Mouse (Mus musculus) CH12.LX (cell line): ENCODE measurements around the gene Klra8. TPM values are rescaled to one million over a fixed set of nuclear protein-coding genes. Genes with fewer than 3 reads are reported as not detected.
"Not testable (repeated sequence)": the region's sequence is repeated elsewhere in the genome, so short reads cannot be mapped to it uniquely, and the experiment has no call there.

Source experiments
- DNase-seq: peaks from one replicate; pipeline ENCODE4 v3.0.0-alpha.2; 2013; ENCODE audit errors: extremely low read depth
- H3K27ac ChIP-seq: 2 replicates; pipeline ENCODE4 v1.5.1; 2012; ENCODE audit warnings: low read depth, mild to moderate bottlenecking, control low read depth, moderate library complexity; ENCODE audit not compliant: insufficient read depth
- H3K27me3 ChIP-seq: replicated peaks from 2 replicates; pipeline ENCODE3; 2012; ENCODE audit warnings: inconsistent platforms
- H3K36me3 ChIP-seq, 2 experiments: replicated peaks in 1 of 2; 2 replicates each; pipeline versions ENCODE3 to v1.6.1; 2012; ENCODE audit warnings: inconsistent platforms in 1 of 2, low read length in 1 of 2, mild to moderate bottlenecking in 1 of 2, mixed read lengths in 1 of 2, moderate library complexity in 1 of 2; ENCODE audit not compliant: control insufficient read depth in 1 of 2, insufficient read depth in 1 of 2
- H3K4me1 ChIP-seq, 2 experiments: 2 replicates each; pipeline ENCODE4 v1.6.1; 2012; ENCODE audit warnings: inconsistent platforms in 1 of 2, moderate library complexity in 1 of 2; ENCODE audit not compliant: insufficient read depth in 2 of 2, control insufficient read depth in 1 of 2
- H3K4me2 ChIP-seq: 2 replicates; pipeline ENCODE4 v1.6.1; 2012; ENCODE audit warnings: low read depth, mild to moderate bottlenecking, control low read depth; ENCODE audit not compliant: poor library complexity, insufficient read depth, severe bottlenecking
- H3K4me3 ChIP-seq, 3 experiments: fragments of 150-350 bp in 1 of 3; sonication (generic) in 1 of 3; replicated peaks in 1 of 3; 2 replicates each; pipeline versions ENCODE3 to v1.5.1; 2011 to 2012; ENCODE audit warnings: low read depth in 2 of 3, low read length in 2 of 3, mild to moderate bottlenecking in 2 of 3, moderate library complexity in 2 of 3, control low read depth in 1 of 3, improper control_type of control experiment in 1 of 3, inconsistent platforms in 1 of 3, mixed read lengths in 1 of 3; ENCODE audit not compliant: poor library complexity in 1 of 3
- H3K79me2 ChIP-seq: replicated peaks from 2 replicates; pipeline ENCODE4 v1.6.1; 2012; ENCODE audit warnings: mild to moderate bottlenecking, moderate library complexity; ENCODE audit not compliant: control insufficient read depth, poor library complexity, insufficient read depth, severe bottlenecking; ENCODE audit errors: extremely low read depth
- H3K9ac ChIP-seq: 2 replicates; pipeline ENCODE4 v1.6.1; 2012; ENCODE audit warnings: low read depth, mild to moderate bottlenecking, control low read depth, moderate library complexity; ENCODE audit not compliant: insufficient read depth
- H3K9me3 ChIP-seq: replicated peaks from 2 replicates; pipeline ENCODE3; 2012; ENCODE audit warnings: low read length, inconsistent platforms, mixed read lengths
- CHD1 ChIP-seq: IDR thresholded peaks from 2 replicates; pipeline ENCODE4 v1.6.1; 2012; ENCODE audit warnings: low read depth, low read length, improper control_type of control experiment, inconsistent platforms
- CHD2 ChIP-seq: IDR thresholded peaks from 2 replicates; pipeline ENCODE4 v1.6.1; 2011; ENCODE audit warnings: low read length, improper control_type of control experiment
- EP300 ChIP-seq: IDR thresholded peaks from 2 replicates; pipeline ENCODE4 v1.6.1; 2011; ENCODE audit warnings: low read length, improper control_type of control experiment
- MAFK ChIP-seq: IDR thresholded peaks from 2 replicates; pipeline ENCODE4 v1.6.1; 2011; ENCODE audit warnings: low read length, improper control_type of control experiment; ENCODE audit not compliant: insufficient replicate concordance
- MEF2A ChIP-seq: IDR thresholded peaks from 2 replicates; pipeline ENCODE4 v1.6.1; 2014; ENCODE audit warnings: low read depth, mild to moderate bottlenecking, inconsistent platforms, low read length, improper control_type of control experiment, borderline replicate concordance
- MXI1 ChIP-seq: IDR thresholded peaks from 2 replicates; pipeline ENCODE4 v1.6.1; 2011; ENCODE audit warnings: mild to moderate bottlenecking, low read depth, low read length, improper control_type of control experiment
- NRF1 ChIP-seq: IDR thresholded peaks from 2 replicates; pipeline ENCODE4 v1.6.1; 2014; ENCODE audit warnings: low read depth, mild to moderate bottlenecking, inconsistent platforms, low read length, improper control_type of control experiment, moderate library complexity
- POLR2AphosphoS2 ChIP-seq: IDR thresholded peaks from 2 replicates; pipeline ENCODE4 v1.6.1; 2011; ENCODE audit warnings: low read depth, low read length, improper control_type of control experiment
- SIN3A ChIP-seq: IDR thresholded peaks from 2 replicates; pipeline ENCODE4 v1.6.1; 2012; ENCODE audit warnings: low read length, improper control_type of control experiment, inconsistent platforms
- TBP ChIP-seq: conservative IDR thresholded peaks from 2 replicates; pipeline ENCODE4 v1.6.1; 2011; ENCODE audit warnings: low read depth, low read length, improper control_type of control experiment
- TCF12 ChIP-seq: IDR thresholded peaks from 2 replicates; pipeline ENCODE4 v1.6.1; 2014; ENCODE audit warnings: low read depth, mild to moderate bottlenecking, inconsistent platforms, low read length, improper control_type of control experiment
- USF2 ChIP-seq: conservative IDR thresholded peaks from 2 replicates; pipeline ENCODE4 v1.6.1; 2011; ENCODE audit warnings: low read depth, low read length, improper control_type of control experiment
- ZMIZ1 ChIP-seq: IDR thresholded peaks from 2 replicates; pipeline ENCODE4 v1.6.1; 2012; ENCODE audit warnings: low read depth, mild to moderate bottlenecking, inconsistent platforms, low read length, improper control_type of control experiment
- dilution Hi-C: fragments of 300-500 bp; cut with MboI; formaldehyde crosslinking; loops from 2 replicates; pipeline ENCODE4 v1.14.3; 2020; ENCODE audit warnings: low sequenced_read_pairs; ENCODE audit not compliant: extremely low pct_unique_long_range_greater_than_20kb, extremely low pct_ligation_motif_present
- in situ Hi-C: fragments of 300-500 bp; cut with MboI; formaldehyde crosslinking; loops from 3 replicates; pipeline ENCODE4 v1.14.3; 2019; ENCODE audit warnings: low sequenced_read_pairs, low pct_ligation_motif_present, low pct_unique_long_range_greater_than_20kb, mixed read lengths
- polyA plus RNA-seq: library from polyadenylated mRNA; unstranded; fragments of >175 nt; gene quantifications from 2 replicates; pipeline ENCODE4 v1.2.1, GENCODE M21; 2012; ENCODE audit warnings: low read depth; ENCODE audit not compliant: insufficient read length
- total RNA-seq, 2 experiments: library from RNA; depleted of rRNA; stranded (reverse); fragments of 300-350 nt in 1 of 2; fragments of >200 nt in 1 of 2; gene quantifications; 2 replicates each; pipeline ENCODE4 v1.2.3; 2012 to 2014

Gene Klra8
- total RNA-seq (2012; rRNA removed) (not detected in 2 replicates), total RNA-seq (2014; rRNA removed) (not detected in 2 replicates), polyA plus RNA-seq (not detected in 2 replicates)

- H3K4me3 ChIP-seq, H3K27ac ChIP-seq, H3K4me2 ChIP-seq, H3K79me2 ChIP-seq, dilution Hi-C loops, H3K4me1 ChIP-seq, DNase-seq, H3K27me3 ChIP-seq, H3K9ac ChIP-seq, H3K36me3 ChIP-seq, in situ Hi-C loops, H3K9me3 ChIP-seq: not testable (repeated sequence)
Measured at GRCm38 (mm10) chr6:130129798-130130197, at the start of gene Klra8. Klra8 (minus strand) TSS chr6:130129898.

- dilution Hi-C loops: no loop called here
- no peak for DNase-seq
- no peaks in the 10 kb centered on the region for H3K36me3 ChIP-seq
Measured at GRCm38 (mm10) chr6:130110485-130110884, 19.2 kb downstream of the Klra8 start.

GRCm38 (mm10) chr6:130102743-130103142 lies 27.0 kb downstream of the Klra8 start:
- H3K27me3 ChIP-seq, H3K79me2 ChIP-seq, H3K27ac ChIP-seq, H3K4me1 ChIP-seq, dilution Hi-C loops, H3K9ac ChIP-seq, H3K4me2 ChIP-seq, H3K36me3 ChIP-seq, H3K9me3 ChIP-seq, in situ Hi-C loops, DNase-seq, H3K4me3 ChIP-seq: not testable (repeated sequence)

More at GRCm38 (mm10) chr6:130110485-130110884, 19.2 kb downstream of the Klra8 start:
- Histone ChIP-seq H3K4me3 (no peak overlapping the region), H3K27me3 (no peaks in the 10 kb centered on the region), H3K27ac (no peak overlapping the region), H3K79me2 (no peaks in the 10 kb centered on the region), H3K9ac (no peak overlapping the region), H3K9me3 (no peaks in the 10 kb centered on the region), H3K4me2 (no peak overlapping the region), H3K4me1 (no peaks in the 10 kb centered on the region)
- TF ChIP-seq NRF1 (no peak), TBP (no peak), MXI1 (no peak), TCF12 (no peak), MEF2A (no peak), ZMIZ1 (no peak), USF2 (no peak), MAFK (no peak), CHD2 (no peak), EP300 (no peak), CHD1 (no peak), POLR2AphosphoS2 (no peak), SIN3A (no peak)
- in situ Hi-C loops: no loop called here
